Mouse (Mus musculus) kidney, postnatal 14 days (tissue): ENCODE data around the gene Dbndd2.
A peak's percentile ranks its signal among the peaks of the same experiment; 100 is the strongest.

Experiments
- DNase-seq: peaks from one replicate; pipeline ENCODE4 v3.0.0; 2022; ENCODE audit warnings: mixed read lengths

Gene Dbndd2

DNA sequence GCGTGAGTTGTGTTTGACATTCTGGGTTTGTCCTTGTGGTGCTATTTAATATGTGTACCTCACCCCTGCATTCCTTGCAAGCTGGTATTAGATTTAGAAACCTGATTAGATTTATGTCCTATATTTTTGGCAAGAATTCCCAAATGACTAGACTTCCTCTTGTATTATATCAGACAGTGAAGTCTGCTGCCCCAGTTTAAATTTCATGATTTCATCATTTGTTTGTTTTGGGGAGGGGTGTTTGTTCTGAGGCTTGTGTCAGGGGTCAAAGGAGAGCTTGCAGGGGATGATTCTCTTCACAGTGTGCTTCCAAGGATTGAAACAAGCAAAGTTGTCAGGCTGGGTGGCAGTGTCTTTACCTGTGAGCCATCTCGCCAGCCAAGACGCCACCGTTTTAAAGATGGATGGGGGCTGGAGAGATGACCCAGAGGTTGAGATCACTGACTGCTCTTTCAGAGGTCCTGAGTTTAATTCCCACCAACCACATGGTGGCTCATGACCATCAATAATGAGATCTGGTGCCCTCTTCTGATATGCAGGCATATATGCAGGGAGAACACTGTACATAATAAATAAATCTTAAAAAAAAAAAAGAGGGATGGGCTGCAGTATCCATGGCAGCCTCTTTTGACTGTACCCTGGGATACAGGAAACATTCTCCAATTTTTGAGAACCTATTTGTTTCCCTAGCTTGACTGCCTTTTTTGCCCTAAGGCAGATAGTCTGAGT lies 19.9 kb downstream of the Dbndd2 start:
- DNase-seq, result no peak

DNA sequence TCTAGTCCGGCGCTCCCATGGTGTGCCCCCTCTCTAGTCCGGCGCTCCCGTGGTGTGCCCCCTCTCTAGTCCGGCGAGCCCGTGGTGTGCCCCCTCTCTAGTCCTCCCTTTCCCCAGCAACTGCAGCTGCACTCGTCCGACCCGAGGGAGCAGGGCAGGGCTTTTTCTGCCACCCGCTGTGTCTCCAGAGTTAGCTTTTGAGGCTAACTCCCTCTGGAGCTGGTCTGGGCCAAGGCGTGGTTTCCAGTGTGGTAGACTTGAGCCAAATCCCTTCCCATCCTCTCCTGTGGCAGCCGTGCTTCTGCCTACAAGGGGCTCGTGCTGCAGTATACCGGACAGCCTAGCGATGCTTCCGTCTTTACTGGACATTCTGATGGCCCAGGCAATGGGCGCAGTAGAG lies 21.9 kb downstream of the Dbndd2 start:
- no peak for DNase-seq

DNA sequence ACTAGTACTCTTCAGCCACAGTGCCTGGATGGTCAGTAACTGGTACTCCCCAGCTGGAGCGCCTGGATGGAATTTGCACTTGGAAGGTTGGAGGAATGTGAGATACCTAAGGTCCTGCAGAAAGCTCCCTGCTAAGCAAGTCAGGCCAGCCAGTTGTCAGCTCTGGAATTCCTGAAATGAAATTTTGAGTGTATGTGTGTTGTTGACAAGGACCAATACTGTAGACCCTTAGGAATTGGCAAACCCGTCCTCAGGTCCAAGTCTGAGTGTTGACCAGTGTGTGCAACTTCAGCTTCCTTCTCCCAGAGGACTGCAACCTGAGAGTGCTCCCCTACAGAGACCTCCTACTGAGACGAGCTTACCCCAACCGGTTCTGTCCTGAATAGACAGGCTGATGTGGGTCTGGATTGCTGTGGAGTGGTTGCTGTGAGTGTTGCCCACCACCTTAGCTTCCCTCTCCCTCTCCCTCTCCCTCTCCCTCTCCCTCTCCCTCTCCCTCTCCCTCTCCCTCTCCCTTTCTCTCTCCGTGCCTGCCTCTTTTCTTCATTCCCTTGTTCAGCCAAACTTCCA lies 24.8 kb downstream of the Dbndd2 start:
- DNase-seq, result peak; percentile 69

DNA sequence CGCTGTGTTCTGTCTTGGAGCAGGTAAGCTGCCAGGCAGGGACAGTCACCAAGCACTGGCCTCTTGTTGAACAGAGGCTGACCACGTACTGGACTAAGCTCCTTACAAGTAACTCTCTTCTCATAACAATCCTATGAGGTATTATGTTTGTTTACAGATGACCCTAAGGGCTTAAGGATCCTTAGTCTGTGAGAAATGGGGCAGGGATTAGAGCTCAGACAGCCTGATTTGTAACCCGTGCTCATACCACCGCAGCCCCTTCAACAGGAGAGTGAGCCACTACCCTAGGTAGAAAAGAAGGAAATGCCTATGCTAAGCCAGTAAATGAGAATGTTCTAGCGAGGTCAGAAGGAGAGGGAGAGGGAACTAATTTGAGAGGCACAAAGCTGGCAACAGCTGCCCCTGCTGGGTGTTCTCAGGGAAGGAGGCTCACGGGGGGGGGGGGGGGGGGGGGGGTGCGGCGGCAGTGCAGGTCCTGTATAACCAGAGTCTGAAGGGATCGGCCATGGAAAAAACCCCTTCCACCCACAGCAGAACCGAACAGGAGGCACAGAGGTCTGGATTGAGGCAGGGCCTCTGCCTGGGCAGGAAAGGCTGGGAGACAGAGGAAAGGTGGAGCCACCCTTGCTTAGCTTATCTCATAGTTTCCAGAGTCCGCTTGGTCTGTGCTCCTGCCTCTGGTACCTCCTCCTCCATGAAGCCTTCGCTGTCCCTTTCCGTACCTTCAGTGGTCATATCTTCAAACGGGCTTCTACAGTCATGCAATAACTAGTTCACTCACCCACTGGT lies 26.4 kb downstream of the Dbndd2 start:
- DNase-seq, result peak; percentile 34

DNA sequence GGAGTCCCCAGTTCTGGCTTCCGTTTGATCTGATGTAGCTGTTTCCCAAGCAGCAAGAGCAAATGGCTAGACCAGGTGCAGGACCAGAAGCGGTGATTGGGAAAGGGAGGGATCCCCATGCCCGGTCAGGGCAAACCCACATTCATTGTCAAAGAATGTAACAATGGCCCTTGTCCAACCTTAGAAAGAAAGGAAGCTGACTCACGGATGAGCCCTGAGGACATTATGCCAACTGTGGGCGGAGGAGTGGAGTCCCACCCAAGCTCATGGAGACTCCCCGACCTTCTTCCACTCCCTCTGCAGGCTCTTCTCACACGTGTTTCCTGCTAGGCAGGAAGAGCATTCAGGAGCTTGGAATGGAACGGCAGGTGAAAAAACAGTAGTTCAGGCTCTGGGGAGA lies 27.5 kb downstream of the Dbndd2 start:
- peak; percentile 67 for DNase-seq

DNA sequence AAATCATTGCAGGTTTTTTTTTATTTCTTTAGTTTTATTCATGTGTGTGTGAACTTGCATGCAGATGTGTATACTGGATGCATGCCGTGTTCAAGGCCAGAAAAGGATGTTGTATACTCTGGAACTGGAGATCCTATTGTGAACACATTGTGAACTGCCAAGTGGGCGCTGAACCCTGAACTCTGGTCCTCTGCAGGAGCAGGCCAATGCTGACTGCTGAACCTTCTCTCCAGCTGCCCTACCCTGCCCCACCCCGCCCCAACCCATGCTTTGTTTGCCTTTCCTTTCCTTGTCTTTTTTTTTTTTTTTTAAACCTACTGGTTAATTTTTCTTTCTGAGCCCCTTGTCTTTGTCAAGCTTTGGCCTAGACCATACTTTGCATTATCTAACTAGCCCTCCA lies 29.0 kb downstream of the Dbndd2 start:
- no peak for DNase-seq

DNA sequence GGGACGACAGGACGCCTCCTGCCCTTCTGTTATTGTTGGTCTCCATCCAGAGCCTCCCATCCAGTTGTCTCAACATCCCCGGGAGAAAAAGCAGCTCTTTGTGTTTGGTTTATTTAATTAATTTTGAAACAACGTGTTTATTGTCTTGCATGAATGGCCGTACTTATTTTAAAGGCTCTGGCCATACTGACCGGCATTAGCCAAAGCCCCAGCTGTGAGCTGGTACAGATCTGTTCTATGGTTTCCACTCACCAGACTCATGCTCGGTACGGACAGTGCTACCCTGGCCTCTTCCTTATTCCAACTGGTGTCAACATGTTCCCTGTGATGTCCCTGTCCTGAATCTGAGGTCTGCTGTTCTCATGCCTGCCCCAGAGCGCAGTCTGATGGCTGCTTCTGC lies 30.0 kb downstream of the Dbndd2 start:
- no peak for DNase-seq

DNA sequence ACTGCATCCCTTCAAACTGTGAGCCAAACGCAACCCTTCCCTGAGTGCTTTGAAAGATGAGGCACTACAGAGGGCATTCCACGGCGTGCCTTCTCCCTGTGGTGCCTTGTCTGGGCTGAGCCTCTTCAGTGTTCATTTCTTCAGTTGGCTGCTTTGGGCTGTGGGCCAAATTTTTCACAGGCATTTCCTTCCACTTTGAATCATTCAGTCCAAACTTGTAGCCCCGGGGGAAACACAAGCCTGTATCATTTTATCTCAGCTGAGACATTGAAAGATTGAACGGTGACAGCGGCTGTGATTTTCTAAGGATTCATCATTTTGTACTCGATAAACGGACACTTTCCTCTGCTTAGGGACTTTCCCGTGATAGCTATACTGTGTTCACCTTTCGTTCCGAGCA lies 30.7 kb downstream of the Dbndd2 start:
- no peak for DNase-seq

DNA sequence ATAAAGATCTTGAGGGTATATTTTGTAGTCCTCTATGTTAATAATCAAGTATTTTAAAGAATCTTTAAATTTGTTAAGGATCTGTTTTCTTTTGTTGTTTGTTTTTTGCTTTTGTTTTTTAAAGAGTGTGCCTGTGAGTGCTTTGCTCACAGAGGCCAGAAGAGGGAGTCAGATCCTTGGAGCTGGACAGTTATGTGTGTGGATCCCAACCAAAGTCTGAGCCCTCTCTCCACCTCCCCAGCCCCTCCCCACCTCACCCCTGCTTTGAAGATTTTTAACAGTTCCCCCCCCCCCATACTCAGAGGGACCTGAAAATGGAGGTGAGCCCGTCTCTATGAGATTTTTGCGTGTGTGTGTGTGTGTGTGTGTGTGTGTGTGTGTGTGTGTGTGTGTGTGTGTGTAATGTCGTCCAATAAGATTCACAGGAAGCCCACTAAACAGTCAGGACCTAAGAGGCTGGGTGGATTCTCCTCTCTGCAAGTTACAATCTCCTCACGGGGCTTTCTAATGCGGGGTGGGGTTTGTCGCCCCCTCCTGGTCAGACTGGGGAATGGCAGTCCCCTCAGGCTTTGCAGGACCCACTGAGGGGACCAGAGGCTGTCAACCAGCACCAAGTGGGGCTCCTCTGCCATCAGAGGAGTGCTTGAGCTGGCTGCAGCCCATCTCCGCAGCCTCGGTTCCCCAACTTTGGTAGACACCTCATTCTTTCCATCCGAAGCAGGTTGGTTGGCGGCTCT lies 31.7 kb downstream of the Dbndd2 start:
- peak; percentile 70 for DNase-seq

DNA sequence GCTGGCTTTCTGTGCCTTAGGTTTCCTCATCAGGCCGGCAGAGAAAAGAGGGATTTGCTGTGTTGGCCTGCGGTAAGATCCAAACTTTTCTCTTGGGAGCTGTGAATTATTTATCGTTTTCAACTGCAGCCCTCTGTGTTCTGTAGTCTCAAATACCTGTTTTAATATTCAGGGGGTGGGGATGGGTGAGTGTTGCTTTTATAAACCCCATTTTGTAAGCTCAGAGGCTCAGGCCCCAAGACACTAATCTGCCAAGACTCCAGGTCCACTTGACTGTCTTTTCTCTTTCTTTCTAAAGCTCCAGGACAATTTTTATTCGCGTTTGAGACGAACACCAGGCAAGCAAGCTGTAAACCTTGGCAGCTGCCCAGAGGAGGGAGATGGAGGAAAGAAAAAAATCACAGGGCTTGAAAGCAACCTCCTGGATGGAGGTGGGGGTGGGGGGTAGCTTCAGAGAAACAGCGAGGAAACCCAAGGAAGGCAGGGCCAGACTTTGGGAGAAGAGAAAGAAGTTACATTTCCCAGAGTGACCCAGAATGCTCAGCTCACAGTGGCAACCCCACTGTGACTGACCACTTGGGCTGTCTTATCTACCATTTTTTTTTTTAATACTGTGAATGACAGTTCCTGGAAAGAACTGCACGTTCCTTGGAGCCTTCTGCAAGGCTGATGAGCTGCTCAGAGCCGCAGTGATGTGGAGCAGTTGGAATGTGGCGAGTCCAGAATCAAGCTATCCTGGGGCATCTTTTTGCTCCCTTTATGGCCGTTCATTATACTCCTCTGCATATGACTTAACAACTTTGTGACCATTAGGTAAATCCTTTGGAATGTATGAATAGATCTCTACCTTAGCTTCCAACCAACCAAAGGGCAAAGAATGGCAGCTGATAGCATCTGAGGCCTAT lies 32.6 kb downstream of the Dbndd2 start:
- no peak for DNase-seq

DNA sequence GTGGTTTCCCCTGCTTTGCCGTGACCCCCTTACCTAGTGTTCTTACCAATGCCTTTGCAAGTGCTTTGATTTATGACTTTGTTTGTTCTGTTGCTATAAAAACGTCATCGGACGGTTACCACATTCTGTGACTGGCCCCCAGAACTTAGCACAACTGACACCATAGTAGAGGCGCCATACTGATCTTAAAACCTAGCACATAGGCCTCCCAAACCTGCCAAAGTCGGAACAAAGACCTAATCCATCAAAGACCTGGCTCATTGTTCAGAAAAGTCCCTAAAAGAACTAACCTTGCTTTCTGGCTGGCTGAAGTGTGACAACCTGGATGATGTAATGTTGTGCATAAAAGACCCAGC lies 33.2 kb downstream of the Dbndd2 start:
- no peak for DNase-seq

DNA sequence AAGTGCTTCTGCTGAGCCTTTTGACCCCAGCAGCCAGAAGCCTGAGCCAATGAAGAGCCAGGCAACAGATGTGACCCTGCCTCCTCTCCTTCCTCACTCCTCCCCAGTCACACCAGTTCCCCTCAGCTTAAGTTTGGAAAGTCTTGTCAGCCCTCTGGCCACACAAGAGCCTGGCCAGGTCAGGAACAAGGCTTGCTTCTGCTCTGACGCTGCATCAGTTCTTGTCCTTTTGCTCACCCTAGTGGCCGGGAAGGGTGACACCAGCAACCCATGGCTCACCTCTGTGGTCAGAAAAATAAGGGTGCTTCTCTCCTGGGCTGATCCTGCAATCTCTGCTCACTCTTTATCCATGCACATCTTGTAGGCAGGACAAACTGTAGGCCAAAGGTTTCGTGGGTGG lies 34.9 kb downstream of the Dbndd2 start:
- peak; percentile 78 for DNase-seq

DNA sequence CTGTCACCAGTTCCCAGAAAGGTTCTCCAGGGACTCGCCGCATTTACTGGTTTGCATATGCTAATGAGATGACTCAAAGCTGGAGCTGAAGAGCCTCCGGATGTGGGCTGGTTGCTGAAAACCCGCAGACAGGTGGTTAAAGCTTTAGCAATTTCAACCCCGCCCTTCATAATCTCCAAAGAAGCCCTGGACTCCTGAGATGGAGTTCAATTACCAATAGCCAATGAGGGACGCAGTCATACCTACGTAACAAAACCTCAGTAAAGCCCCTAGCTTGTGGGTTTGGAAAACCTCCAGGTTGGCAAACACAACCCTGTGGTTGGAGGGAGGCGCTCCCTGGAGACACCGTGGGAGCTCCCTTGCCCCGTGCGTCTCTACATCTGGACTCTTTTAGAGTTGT lies 35.9 kb downstream of the Dbndd2 start:
- no peak for DNase-seq

DNA sequence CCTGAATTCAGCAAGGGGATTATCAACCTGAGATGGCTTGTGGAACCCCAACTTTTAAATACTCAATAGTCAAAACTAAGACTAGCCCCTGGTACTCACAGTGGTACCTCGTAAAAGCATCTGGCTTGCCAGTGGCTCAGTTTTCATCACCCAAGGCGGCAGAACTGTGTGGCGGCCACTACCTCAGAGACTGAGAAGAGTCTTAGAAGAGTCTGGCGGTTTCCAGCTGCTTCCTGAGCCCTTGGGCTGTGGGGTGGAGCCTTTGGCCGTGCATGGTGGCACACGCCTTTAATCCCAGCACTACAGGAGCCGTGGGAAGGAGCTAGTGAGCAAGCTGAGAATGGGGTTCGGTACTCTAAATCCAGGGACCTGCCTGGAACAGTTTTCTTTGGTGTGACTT lies 36.4 kb downstream of the Dbndd2 start:
- DNase-seq, result no peak

DNA sequence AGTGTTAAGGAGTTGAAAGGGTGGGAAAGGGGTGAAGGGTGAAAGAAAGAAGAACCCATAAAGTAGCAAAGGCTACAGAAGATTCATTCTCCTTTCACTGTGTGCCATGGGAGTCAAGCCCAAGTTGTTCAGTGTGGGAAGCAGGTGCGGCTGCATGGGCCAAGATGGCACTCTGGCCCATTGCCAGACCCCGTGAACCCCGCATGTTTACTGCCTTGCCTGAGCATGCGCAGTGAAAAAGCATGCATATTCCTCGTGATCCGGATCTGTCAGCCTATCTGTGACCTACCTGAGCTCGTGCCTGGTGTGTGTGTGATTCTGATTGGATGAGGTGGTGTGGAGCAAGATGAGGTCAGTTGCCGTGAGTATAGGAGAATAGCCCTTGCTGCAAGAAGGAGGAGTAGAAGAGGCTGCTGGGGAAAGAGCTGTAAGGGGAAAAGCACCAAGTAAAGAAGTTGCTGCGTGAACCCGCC lies 37.4 kb downstream of the Dbndd2 start:
- DNase-seq, result no peak

DNA sequence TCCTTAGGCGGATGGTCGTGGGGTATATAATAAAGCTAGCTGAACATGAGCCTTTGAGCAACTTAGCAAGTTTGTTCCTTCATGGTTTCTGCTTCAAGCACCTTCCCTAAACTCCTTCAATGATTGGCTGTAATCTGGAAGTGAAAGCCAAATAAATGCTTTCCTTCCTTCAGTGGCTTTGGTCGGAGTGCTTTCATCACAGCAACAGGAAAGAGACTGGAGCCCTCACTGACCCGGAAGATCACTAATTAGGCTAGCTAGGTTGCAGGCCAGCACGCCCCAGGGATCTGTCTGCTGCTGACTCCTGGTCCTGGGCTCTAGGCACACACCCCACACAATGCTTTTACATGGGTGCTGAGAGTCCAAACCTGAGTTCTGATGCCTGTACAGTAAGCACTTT lies 42.7 kb downstream of the Dbndd2 start:
- DNase-seq, result no peak

DNA sequence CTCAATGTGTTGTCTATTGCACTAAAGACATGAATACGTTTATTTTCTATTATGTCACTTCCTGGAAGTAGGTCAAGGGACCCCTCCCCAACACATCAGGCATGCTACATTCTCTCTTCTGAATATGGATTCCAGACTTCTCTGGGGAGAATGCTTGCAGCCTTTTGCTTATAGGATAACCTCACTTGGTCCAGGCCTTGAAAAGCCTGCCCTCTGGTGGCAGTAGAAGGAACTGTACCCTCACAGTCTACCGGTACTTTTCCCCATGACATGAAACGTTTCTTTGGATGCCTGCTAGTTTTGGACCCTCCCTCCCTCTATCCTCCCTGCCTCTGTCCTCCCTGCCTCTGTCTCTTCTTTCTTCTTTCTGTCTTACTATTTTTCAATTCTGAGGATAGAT lies 45.3 kb downstream of the Dbndd2 start:
- peak; percentile 79 for DNase-seq

DNA sequence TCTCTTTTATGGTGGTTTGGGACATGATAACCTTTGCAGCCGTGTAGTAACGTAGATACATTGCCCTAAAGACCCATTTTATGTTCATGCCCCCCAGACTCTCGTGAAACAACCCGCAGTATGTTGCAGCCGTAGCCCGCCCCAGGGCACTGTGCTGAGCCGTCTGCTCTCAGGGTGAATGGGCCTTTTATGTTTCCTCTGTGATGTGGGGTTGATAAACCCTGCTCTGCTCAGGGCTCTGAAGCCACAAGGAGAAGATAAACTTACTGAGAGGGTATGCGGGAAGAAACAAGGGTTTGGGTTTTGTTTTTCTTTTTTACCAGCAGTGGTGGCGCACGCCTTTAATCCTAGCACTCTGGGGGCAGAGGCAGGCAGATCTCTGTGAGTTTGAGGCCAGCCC lies 48.4 kb downstream of the Dbndd2 start:
- no peak for DNase-seq

DNA sequence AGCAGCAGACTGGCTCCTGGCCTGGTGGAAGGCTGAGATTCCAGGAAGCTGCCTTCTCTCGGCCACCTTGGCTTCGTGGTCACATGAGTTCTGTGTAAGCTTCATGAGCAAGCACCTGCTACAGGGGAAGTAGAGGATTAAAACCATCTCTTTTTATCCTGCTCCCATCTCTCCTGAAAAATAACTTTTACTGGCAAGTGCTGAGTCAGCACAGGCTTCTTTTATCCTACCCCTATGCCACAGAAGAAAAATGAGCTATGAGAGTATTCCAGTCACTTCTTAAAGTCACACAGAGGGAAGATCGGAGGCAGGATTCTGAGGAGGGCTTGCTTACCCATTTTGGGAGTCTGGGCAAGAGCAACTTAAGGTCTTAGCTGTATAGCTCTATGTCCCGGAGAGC lies 51.1 kb downstream of the Dbndd2 start:
- DNase-seq, result no peak

DNA sequence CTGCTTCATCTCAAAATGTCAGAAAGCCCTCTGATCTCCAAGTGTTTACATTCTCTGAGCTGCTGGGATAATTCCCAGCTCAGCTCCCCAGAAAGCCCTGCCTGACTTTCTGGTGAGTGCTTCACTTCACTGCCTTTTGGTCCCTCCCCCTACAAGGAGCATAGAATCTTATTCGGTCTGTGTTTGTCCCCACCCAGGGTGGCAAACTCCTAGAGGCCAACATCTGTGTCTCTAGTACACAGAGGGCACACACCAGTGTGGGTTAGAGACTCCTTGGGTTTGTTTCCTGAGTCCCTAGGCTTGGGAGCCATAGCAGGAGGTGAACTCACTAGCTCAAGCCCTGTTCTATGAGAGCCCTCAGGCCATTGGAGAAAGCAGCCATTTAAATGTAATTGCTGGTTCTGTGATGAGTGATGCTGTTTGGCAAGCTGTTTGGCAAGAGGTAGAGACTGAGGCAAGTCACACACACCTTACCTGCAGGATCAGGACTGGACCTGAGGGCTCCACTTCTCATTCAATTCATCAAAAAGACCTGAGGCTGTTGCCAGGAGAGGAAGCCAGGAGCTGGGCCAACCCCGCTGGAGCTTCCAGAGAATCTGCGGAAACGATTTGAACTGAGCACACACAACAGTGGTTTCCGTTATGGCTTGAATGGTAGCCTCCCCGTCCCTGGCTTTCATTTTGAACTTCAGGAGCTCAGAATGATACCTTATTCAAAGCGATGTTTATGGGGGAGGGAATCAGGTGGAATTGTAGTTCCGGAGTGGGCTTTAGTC lies 54.9 kb downstream of the Dbndd2 start:
- peak; percentile 31 for DNase-seq

DNA sequence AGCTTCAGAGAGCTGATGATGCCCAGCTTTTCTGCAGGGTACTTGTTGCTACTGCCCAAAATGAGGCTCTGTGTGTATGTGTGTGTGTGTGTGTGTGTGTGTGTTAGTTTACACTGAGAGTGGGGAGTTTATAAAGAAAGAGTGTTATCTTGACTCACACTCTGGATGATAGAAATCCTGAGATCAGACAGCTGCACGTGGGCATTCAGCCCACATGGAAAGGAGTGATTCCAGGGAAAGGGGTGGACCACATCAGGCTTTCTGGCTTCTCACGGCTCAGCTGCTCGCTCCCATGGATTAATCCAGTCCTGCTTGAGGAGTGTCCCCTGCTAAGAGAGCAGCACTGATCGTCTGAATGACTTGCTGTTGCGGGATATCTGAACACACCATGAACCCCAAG lies 56.2 kb downstream of the Dbndd2 start:
- DNase-seq, result no peak

DNA sequence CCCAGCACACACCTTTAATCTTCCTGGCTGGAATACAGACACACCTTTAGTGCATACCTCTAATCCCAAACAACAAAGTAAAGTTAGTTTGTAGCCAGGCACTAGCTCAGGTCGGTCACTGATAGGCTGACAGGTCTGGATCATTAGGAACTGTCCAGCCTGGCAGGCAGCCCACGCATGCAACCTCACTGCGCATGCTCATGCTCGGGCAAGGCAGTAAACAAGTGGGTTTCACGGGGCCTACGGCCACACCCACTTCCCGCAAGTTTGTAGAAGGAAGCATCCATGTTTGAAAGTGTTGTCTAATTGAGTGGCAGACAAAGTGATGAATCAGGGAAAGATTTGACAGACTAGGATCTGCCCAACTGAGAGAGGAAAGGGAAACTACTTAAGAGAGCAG lies 56.7 kb downstream of the Dbndd2 start:
- DNase-seq, result no peak
